Mouse (Mus musculus): Measurements from ENCODE around the gene Taar8a. TPM values are rescaled to one million over a fixed set of nuclear protein-coding genes. Genes with fewer than 3 reads are reported as not detected.
"Not testable (repeated sequence)": the region's sequence is repeated elsewhere in the genome, so short reads cannot be mapped to it uniquely, and the experiment has no call there.

Gene Taar8a
- polyA plus RNA-seq, 1 experiment from 2014 or later: not detected

DNA sequence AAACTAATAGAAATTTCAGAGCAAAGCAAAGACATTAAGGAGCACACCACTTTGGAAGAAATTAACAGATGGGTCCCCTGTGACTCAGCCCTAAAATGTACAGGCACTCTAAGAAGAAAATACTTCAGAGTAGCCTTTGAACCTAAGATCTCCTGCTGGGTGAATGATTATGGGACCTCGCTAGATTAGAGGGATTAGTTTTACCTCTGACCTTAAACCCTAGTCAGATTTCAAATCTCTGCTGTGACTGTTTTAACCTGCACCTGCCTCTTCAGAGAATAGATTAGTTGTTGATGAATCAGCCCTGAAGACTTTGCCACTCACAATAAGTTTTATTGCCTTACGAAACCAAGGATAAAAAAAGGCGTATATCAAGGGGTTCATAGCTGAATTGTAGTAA lies 31.9 kb downstream of the Taar8a start:
- no peak overlapping the region for H3K4me3 ChIP-seq (ENCODE audit: low read depth, low read length)
- no peak for ATAC-seq (ENCODE audit: low FRiP score)
- no peaks in the 10 kb centered on the region for H3K36me3 ChIP-seq (ENCODE audit: control insufficient read depth, insufficient read depth, low read length)
- H3K4me1 ChIP-seq (replicated peaks; ENCODE audit: control insufficient read depth, insufficient read depth, low read length): no peaks in the 10 kb centered on the region
- H3K9me3 ChIP-seq (ENCODE audit: control insufficient read depth, low read length): no peaks in the 10 kb centered on the region
- no peak overlapping the region for H3K4me2 ChIP-seq (replicated peaks; ENCODE audit: low read depth, low read length)
- 63% methylated on average over 3 of the region's 3 CpGs for WGBS
- no peak overlapping the region for H3K27ac ChIP-seq (ENCODE audit: low read depth, low read length)
- DNase-seq (ENCODE audit: low spot score): no peak
- H3K9ac ChIP-seq (ENCODE audit: low read depth, low read length): no peak overlapping the region
- no peaks in the 10 kb centered on the region for H3K27me3 ChIP-seq (ENCODE audit: control insufficient read depth, insufficient read depth, low read length)

DNA sequence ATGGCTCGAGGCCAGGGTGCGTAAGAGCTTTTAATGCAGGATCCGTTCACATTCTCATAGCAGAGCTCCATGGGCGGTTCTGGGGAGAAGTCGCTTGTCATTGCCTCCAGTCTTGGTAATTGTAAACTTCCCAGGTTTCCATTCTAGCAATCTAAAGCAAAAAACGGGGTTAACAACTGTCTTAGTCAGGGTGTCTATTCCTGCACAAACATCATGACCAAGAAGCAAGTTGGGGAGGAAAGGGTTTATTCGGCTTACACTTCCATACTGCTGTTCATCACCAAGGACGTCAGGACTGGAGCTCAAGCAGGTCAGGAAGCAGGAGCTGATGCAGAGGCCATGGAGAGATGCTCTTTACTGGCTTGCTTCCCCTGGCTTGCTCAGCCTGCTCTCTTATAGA lies 33.1 kb downstream of the Taar8a start, which contains the start of gene Taar9:
TSS of gene Taar9 (minus strand) at position 101 of the 400 bp plus-strand sequence.
- not testable (repeated sequence) for H3K4me3 ChIP-seq (ENCODE audit: low read depth, low read length); H3K4me2 ChIP-seq (replicated peaks; ENCODE audit: low read depth, low read length); H3K4me1 ChIP-seq (replicated peaks; ENCODE audit: control insufficient read depth, insufficient read depth, low read length); H3K27me3 ChIP-seq (ENCODE audit: control insufficient read depth, insufficient read depth, low read length); H3K27ac ChIP-seq (ENCODE audit: low read depth, low read length); DNase-seq (ENCODE audit: low spot score); H3K9me3 ChIP-seq (ENCODE audit: control insufficient read depth, low read length); ATAC-seq (ENCODE audit: low FRiP score); H3K9ac ChIP-seq (ENCODE audit: low read depth, low read length); H3K36me3 ChIP-seq (ENCODE audit: control insufficient read depth, insufficient read depth, low read length)
- 80% methylated on average over 8 of the region's 8 CpGs for WGBS

DNA sequence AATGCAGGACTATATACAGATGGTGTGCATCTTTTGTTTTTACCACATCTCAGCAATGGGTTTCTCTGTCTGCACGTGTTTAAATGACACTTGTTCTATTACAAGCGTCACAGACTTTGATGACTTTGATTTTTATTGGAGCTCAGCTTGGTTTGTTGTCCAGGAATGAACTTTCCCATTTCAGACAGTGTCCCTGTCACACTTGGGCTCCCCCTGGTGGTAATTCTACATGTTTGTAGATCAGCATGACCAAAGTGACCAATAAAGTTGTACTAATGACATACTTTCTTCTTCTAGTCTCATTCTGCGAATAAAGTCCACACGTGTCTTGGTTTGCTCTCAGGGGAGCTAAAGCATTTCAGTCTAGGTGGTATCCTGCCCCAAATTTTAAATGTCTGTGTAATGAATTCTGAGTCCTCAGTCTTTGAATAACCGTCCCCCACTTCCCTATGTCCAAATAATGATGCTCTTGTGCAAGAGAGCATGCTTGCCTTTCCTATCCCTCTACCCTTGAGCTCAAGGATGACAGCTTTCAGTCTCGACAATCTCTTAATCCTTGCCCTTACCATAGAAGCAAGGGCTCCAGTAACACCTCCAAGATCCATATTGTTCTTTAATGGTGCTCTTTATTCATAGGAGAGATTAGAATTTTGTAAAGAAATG lies 34.9 kb downstream of the Taar8a start:
- ATAC-seq (ENCODE audit: low FRiP score): no peak
- WGBS: 54% methylated on average over 6 of the region's 6 CpGs

More for the DNA sequence above, 34.9 kb downstream of the Taar8a start:
- DNase-seq (ENCODE audit: low spot score): peak; percentile 80
- Histone ChIP-seq H3K4me2 (replicated peaks; ENCODE audit: low read depth, low read length) (no peak overlapping the region), H3K27ac (ENCODE audit: low read depth, low read length) (no peak overlapping the region), H3K27me3 (ENCODE audit: control insufficient read depth, insufficient read depth, low read length) (no peaks in the 10 kb centered on the region), H3K36me3 (ENCODE audit: control insufficient read depth, insufficient read depth, low read length) (no peaks in the 10 kb centered on the region), H3K9ac (ENCODE audit: low read depth, low read length) (no peak overlapping the region), H3K4me1 (replicated peaks; ENCODE audit: control insufficient read depth, insufficient read depth, low read length) (no peaks in the 10 kb centered on the region), H3K9me3 (ENCODE audit: control insufficient read depth, low read length) (no peaks in the 10 kb centered on the region), H3K4me3 (ENCODE audit: low read depth, low read length) (no peak overlapping the region)

Other genes with a start within 250 kb of the Taar8a start
- 0.09 TPM in 1 of 2 replicates, not detected in the other for gene Vnn3, start 225.0 kb upstream of the Taar8a start, polyA plus RNA-seq (2014; fragmentation: Nextera tagmentation; extraction: Ambion mirVana)
- 2.4 and 3.1 TPM in 2 replicates for gene Vnn1, start 181.8 kb upstream of the Taar8a start, polyA plus RNA-seq (2014; fragmentation: Nextera tagmentation; extraction: Ambion mirVana)
- not detected in 2 replicates for gene Taar1, start 156.1 kb upstream of the Taar8a start, polyA plus RNA-seq (2014; fragmentation: Nextera tagmentation; extraction: Ambion mirVana)
- gene Taar2, start 137.9 kb upstream of the Taar8a start, polyA plus RNA-seq (2014; fragmentation: Nextera tagmentation; extraction: Ambion mirVana): not detected in 2 replicates
- not detected in 2 replicates for gene Taar3, start 126.9 kb upstream of the Taar8a start, polyA plus RNA-seq (2014; fragmentation: Nextera tagmentation; extraction: Ambion mirVana)
- gene Taar4, start 116.0 kb upstream of the Taar8a start, polyA plus RNA-seq (2014; fragmentation: Nextera tagmentation; extraction: Ambion mirVana): not detected in 2 replicates
- gene Taar5, start 105.8 kb upstream of the Taar8a start, polyA plus RNA-seq (2014; fragmentation: Nextera tagmentation; extraction: Ambion mirVana): not detected in 2 replicates
- gene Taar6, start 90.9 kb upstream of the Taar8a start, polyA plus RNA-seq (2014; fragmentation: Nextera tagmentation; extraction: Ambion mirVana): not detected in 2 replicates
- gene Taar7a, start 83.0 kb upstream of the Taar8a start, polyA plus RNA-seq (2014; fragmentation: Nextera tagmentation; extraction: Ambion mirVana): not detected in 2 replicates
- gene Taar7b, start 76.6 kb upstream of the Taar8a start, polyA plus RNA-seq (2014; fragmentation: Nextera tagmentation; extraction: Ambion mirVana): not detected in 2 replicates
- gene Taar7d, start 49.3 kb upstream of the Taar8a start, polyA plus RNA-seq (2014; fragmentation: Nextera tagmentation; extraction: Ambion mirVana): not detected in 2 replicates
- gene Taar7e, start 38.9 kb upstream of the Taar8a start, polyA plus RNA-seq (2014; fragmentation: Nextera tagmentation; extraction: Ambion mirVana): not detected in 2 replicates
- gene Taar7f, start 27.0 kb upstream of the Taar8a start, polyA plus RNA-seq (2014; fragmentation: Nextera tagmentation; extraction: Ambion mirVana): not detected in 2 replicates
- not detected in 2 replicates for gene Taar8b, start 15.8 kb downstream of the Taar8a start, polyA plus RNA-seq (2014; fragmentation: Nextera tagmentation; extraction: Ambion mirVana)
- gene Taar8c, start 25.4 kb downstream of the Taar8a start, polyA plus RNA-seq (2014; fragmentation: Nextera tagmentation; extraction: Ambion mirVana): not detected in 2 replicates
- gene Taar9, start 33.0 kb downstream of the Taar8a start, polyA plus RNA-seq (2014; fragmentation: Nextera tagmentation; extraction: Ambion mirVana): not detected in 2 replicates
- 120 and 131 TPM in 2 replicates for gene Stx7, start 72.8 kb downstream of the Taar8a start, polyA plus RNA-seq (2014; fragmentation: Nextera tagmentation; extraction: Ambion mirVana)
- gene Moxd1, start 147.0 kb downstream of the Taar8a start, polyA plus RNA-seq (2014; fragmentation: Nextera tagmentation; extraction: Ambion mirVana): 18.3 and 20.2 TPM in 2 replicates